Mouse (Mus musculus) forebrain, embryonic 16.5 days (tissue): Measurements from ENCODE around the gene Slc26a6. TPM values are rescaled to one million over a fixed set of nuclear protein-coding genes. Genes with fewer than 3 reads are reported as not detected.

Experiments
- ATAC-seq: fragments of 200-750 bp; cut with Nextera tagmentation; 2 replicates; pipeline ENCODE4 v1.8.0; 2017; ENCODE audit warnings: mild to moderate bottlenecking, moderate library complexity
- H3K27ac ChIP-seq: fragments of 300-500 bp; sonication (generic); 2 replicates; pipeline ENCODE4 v1.5.1; 2014; ENCODE audit warnings: low read length, control low read depth
- H3K27me3 ChIP-seq: fragments of 300-500 bp; sonication (generic); replicated peaks from 2 replicates; pipeline ENCODE4 v1.6.1; 2014; ENCODE audit warnings: low read length; ENCODE audit not compliant: control insufficient read depth, insufficient read depth
- H3K36me3 ChIP-seq: fragments of 300-500 bp; sonication (generic); 2 replicates; pipeline ENCODE4 v1.6.1; 2014; ENCODE audit not compliant: control insufficient read depth, insufficient read depth
- H3K4me1 ChIP-seq: fragments of 300-500 bp; sonication (generic); replicated peaks from 2 replicates; pipeline ENCODE4 v1.6.1; 2014; ENCODE audit warnings: low read length; ENCODE audit not compliant: control insufficient read depth, insufficient read depth
- H3K4me2 ChIP-seq: fragments of 300-500 bp; sonication (generic); 2 replicates; pipeline ENCODE4 v1.6.1; 2014; ENCODE audit warnings: mild to moderate bottlenecking, low read length, control low read depth
- H3K4me3 ChIP-seq: fragments of 300-500 bp; sonication (generic); replicated peaks from 2 replicates; pipeline ENCODE4 v1.5.1; 2014; ENCODE audit warnings: mild to moderate bottlenecking, low read length, control low read depth
- H3K9ac ChIP-seq: fragments of 300-500 bp; sonication (generic); replicated peaks from 2 replicates; pipeline ENCODE4 v1.6.1; 2014; ENCODE audit warnings: low read depth, low read length, control low read depth
- H3K9me3 ChIP-seq: fragments of 300-500 bp; sonication (generic); 2 replicates; pipeline ENCODE4 v1.6.1; 2016; ENCODE audit warnings: low read length; ENCODE audit not compliant: control insufficient read depth
- WGBS: fragments of 180-500 bp; shearing (Covaris S2); extraction: QIAGEN DNeasy Blood & Tissue Kit; methylation state at CpG from one replicate; pipeline ENCODE4 v1.1.7; 2014; 5-methylcytosine and 5-hydroxymethylcytosine counted together
- polyA plus RNA-seq: library from polyadenylated mRNA; unstranded; fragments of >200 nt; fragmentation: Nextera tagmentation; extraction: Ambion mirVana; gene quantifications from 2 replicates; pipeline ENCODE4 v1.2.1, GENCODE M21; 2015

Slc26a6 gene
- polyA plus RNA-seq, 1 experiment from 2014 or later = 13.8 TPM

GRCm38 (mm10) chr9:108858792-108859527 lies 5.9 kb downstream of the Slc26a6 start:
- Histone ChIP-seq H3K4me1 (peaks cover 5% of the 10 kb centered on the region; the same call in 1 of the 2 replicates), H3K27me3 (no peaks in the 10 kb centered on the region), H3K9me3 (no peaks in the 10 kb centered on the region), H3K36me3 (no peaks in the 10 kb centered on the region; the same call in 1 of the 2 replicates), H3K9ac (no peak overlapping the region), H3K4me3 (no peak overlapping the region), H3K27ac (no peak overlapping the region), H3K4me2 (no peak overlapping the region)
- 78% methylated on average over 8 of the region's 8 CpGs for WGBS
- ATAC-seq = no peak

- H3K27me3 ChIP-seq = no peaks in the 10 kb centered on the region
- no peak overlapping the region for H3K4me2 ChIP-seq
- no peak overlapping the region for H3K9ac ChIP-seq
- no peaks in the 10 kb centered on the region for H3K9me3 ChIP-seq
- H3K4me3 ChIP-seq = no peak overlapping the region
- no peak for ATAC-seq
- WGBS = 76% methylated on average over 6 of the region's 6 CpGs
- H3K36me3 ChIP-seq = no peaks in the 10 kb centered on the region
- H3K4me1 ChIP-seq = peaks cover 6% of the 10 kb centered on the region
- H3K27ac ChIP-seq = no peak overlapping the region
These were observed 59.2 kb downstream of the Slc26a6 start for GRCm38 (mm10) chr9:108912308-108912707.

GRCm38 (mm10) chr9:108913161-108913560 lies 60.1 kb downstream of the Slc26a6 start:
- no peaks in the 10 kb centered on the region for H3K27me3 ChIP-seq
- no peak overlapping the region for H3K9ac ChIP-seq
- H3K9me3 ChIP-seq = no peaks in the 10 kb centered on the region
- no peak overlapping the region for H3K4me2 ChIP-seq
- peaks cover 6% of the 10 kb centered on the region for H3K4me1 ChIP-seq
- H3K27ac ChIP-seq = no peak overlapping the region
- H3K4me3 ChIP-seq = no peak overlapping the region
- 90% methylated on average over 7 of the region's 7 CpGs for WGBS
- no peak for ATAC-seq
- no peaks in the 10 kb centered on the region for H3K36me3 ChIP-seq

GRCm38 (mm10) chr9:108913621-108914020 lies 60.5 kb downstream of the Slc26a6 start:
- no peak overlapping the region for H3K27ac ChIP-seq
- no peaks in the 10 kb centered on the region for H3K9me3 ChIP-seq
- H3K9ac ChIP-seq = no peak overlapping the region
- no peak overlapping the region for H3K4me2 ChIP-seq
- 77% methylated on average over 10 of the region's 10 CpGs for WGBS
- H3K36me3 ChIP-seq = no peaks in the 10 kb centered on the region
- H3K27me3 ChIP-seq = no peaks in the 10 kb centered on the region
- ATAC-seq = no peak
- no peak overlapping the region for H3K4me3 ChIP-seq
- peaks cover 6% of the 10 kb centered on the region for H3K4me1 ChIP-seq

- WGBS = 52% methylated on average over 6 of the region's 6 CpGs
- H3K9me3 ChIP-seq = no peaks in the 10 kb centered on the region
- H3K4me3 ChIP-seq = no peak within 1 kb of the TSS
- no peaks in the 10 kb centered on the region for H3K27me3 ChIP-seq
- H3K4me1 ChIP-seq = peaks cover 6% of the 10 kb centered on the region
- H3K27ac ChIP-seq = no peak within 1 kb of the TSS
- no peak within 1 kb of the TSS for H3K4me2 ChIP-seq
- H3K36me3 ChIP-seq = no peaks in the 10 kb centered on the region
- ATAC-seq = peak; percentile 63
- no peak within 1 kb of the TSS for H3K9ac ChIP-seq
These were observed 61.4 kb downstream of the Slc26a6 start, which contains the start of gene Tmem89 for GRCm38 (mm10) chr9:108914491-108914890. Gene Tmem89 (plus strand): TSS chr9:108914619.

- no peak overlapping the region for H3K4me3 ChIP-seq
- H3K27me3 ChIP-seq = no peaks in the 10 kb centered on the region
- H3K4me2 ChIP-seq = no peak overlapping the region
- H3K4me1 ChIP-seq = no peaks in the 10 kb centered on the region
- H3K27ac ChIP-seq = no peak overlapping the region
- no peaks in the 10 kb centered on the region for H3K36me3 ChIP-seq
- ATAC-seq = no peak
- no peak overlapping the region for H3K9ac ChIP-seq
- 0 out of 2 replicates have a peak, but pooled peaks cover 3% of the 10 kb centered on the region for H3K9me3 ChIP-seq
- 80% methylated on average over 8 of the region's 8 CpGs for WGBS
These were observed 72.8 kb downstream of the Slc26a6 start for GRCm38 (mm10) chr9:108925897-108926296.

- Histone ChIP-seq H3K27me3 (no peaks in the 10 kb centered on the region), H3K4me3 (no peak overlapping the region), H3K27ac (no peak overlapping the region), H3K9ac (no peak overlapping the region), H3K36me3 (no peaks in the 10 kb centered on the region), H3K4me1 (no peaks in the 10 kb centered on the region), H3K4me2 (no peak overlapping the region), H3K9me3 (no peaks in the 10 kb centered on the region)
- 88% methylated on average over 3 of the region's 3 CpGs for WGBS
- ATAC-seq = no peak
These were observed 75.3 kb downstream of the Slc26a6 start for GRCm38 (mm10) chr9:108928424-108928823.

- H3K27me3 ChIP-seq = no peaks in the 10 kb centered on the region
- H3K9me3 ChIP-seq = no peaks in the 10 kb centered on the region
- H3K4me2 ChIP-seq = peak overlapping the region; percentile 38
- no peak overlapping the region for H3K9ac ChIP-seq
- peaks cover 8% of the 10 kb centered on the region for H3K4me1 ChIP-seq
- H3K27ac ChIP-seq = no peak overlapping the region
- WGBS = 11% methylated on average over 3 of the region's 3 CpGs
- ATAC-seq = no peak
- peak overlapping the region; percentile 98 for H3K4me3 ChIP-seq
- H3K36me3 ChIP-seq = peaks cover 9% of the 10 kb centered on the region
These were observed 82.9 kb downstream of the Slc26a6 start for GRCm38 (mm10) chr9:108935991-108936390.

GRCm38 (mm10) chr9:108936418-108937364 lies 83.6 kb downstream of the Slc26a6 start, which contains the start of gene Uqcrc1:
Gene Uqcrc1 (plus strand): TSS chr9:108936633.
- Histone ChIP-seq H3K9ac (peak within 1 kb of the TSS; percentile 95), H3K4me3 (peak within 1 kb of the TSS; percentile 98), H3K27ac (no peak within 1 kb of the TSS; the same call in 1 of the 2 replicates), H3K27me3 (no peaks in the 10 kb centered on the region), H3K9me3 (no peaks in the 10 kb centered on the region), H3K36me3 (peaks cover 13% of the 10 kb centered on the region), H3K4me1 (peaks cover 8% of the 10 kb centered on the region), H3K4me2 (peak within 1 kb of the TSS; percentile 83)
- WGBS = under 1% methylated on average over 58 of the region's 58 CpGs
- peak; percentile 86 for ATAC-seq
